Mouse (Mus musculus) embryonic facial prominence, embryonic 15.5 days (tissue): Measurements from ENCODE around the gene Klhdc8a. TPM values are rescaled to one million over a fixed set of nuclear protein-coding genes. Genes with fewer than 3 reads are reported as not detected.

ENCODE experiments used
- polyA plus RNA-seq: library from polyadenylated mRNA; unstranded; fragments of >200 nt; fragmentation: Nextera tagmentation; extraction: Ambion mirVana; gene quantifications from 2 replicates; pipeline ENCODE4 v1.2.1, GENCODE M21; 2015

Klhdc8a gene
- polyA plus RNA-seq, 1 experiment from 2014 or later, result 0.87 TPM

Other genes starting within 250 kb of the Klhdc8a start
- 15.2 and 16.8 TPM in 2 replicates for gene Mfsd4a, start 230.6 kb upstream of the Klhdc8a start, polyA plus RNA-seq
- gene Cdk18, start 158.9 kb upstream of the Klhdc8a start, polyA plus RNA-seq, result 3.1 and 3.7 TPM in 2 replicates
- gene Lemd1, start 107.2 kb upstream of the Klhdc8a start, polyA plus RNA-seq, result 0.79 and 0.91 TPM in 2 replicates
- 0.37 and 0.43 TPM in 2 replicates for gene AC124108.1, start 107.2 kb upstream of the Klhdc8a start, polyA plus RNA-seq
- gene Gm10188, start 68.9 kb upstream of the Klhdc8a start, polyA plus RNA-seq, result not detected in 2 replicates
- gene Nuak2, start 17.5 kb downstream of the Klhdc8a start, polyA plus RNA-seq, result 8.5 and 9.1 TPM in 2 replicates
- 9.8 and 10.7 TPM in 2 replicates for gene Tmcc2, start 92.7 kb downstream of the Klhdc8a start, polyA plus RNA-seq
- gene Dstyk, start 118.9 kb downstream of the Klhdc8a start, polyA plus RNA-seq, result 15.6 and 18.0 TPM in 2 replicates
- gene Rbbp5, start 178.7 kb downstream of the Klhdc8a start, polyA plus RNA-seq, result 40.5 and 41.6 TPM in 2 replicates
- gene Tmem81, start 207.6 kb downstream of the Klhdc8a start, polyA plus RNA-seq, result 1.9 and 2.0 TPM in 2 replicates
- gene Cntn2, start 244.6 kb downstream of the Klhdc8a start, polyA plus RNA-seq, result 1.4 and 1.5 TPM in 2 replicates